Comparison of ENCODE assay signal across 15 mouse cellular contexts in genomic region chr2:50885280-50885923, GRCm38 (mm10).
"Had no signal": no experiment of that assay in that cellular context is flagged by ENCODE, and none has a peak within 500 bp of the region (broad histone marks: within the 10 kb centered on the region; RNA-seq: fewer than 3 reads in every experiment).

No protein-coding gene starts in this region.

- H3K27me3 ChIP-seq: limb, embryonic 12.5 days; liver, embryonic 13.5 days; lung, embryonic 15.5 days; midbrain, embryonic 13.5 days; neural tube, embryonic 15.5 days had no signal

- DNase-seq: kidney, adult 9 months; kidney, postnatal 36 days; liver, embryonic 13.5 days; liver, postnatal 0 days; lung, postnatal 14 days; right cerebral cortex, adult 18-20 months; right cerebral cortex, postnatal 25 days; thymus, postnatal 36 days had no signal

- H3K4me3 ChIP-seq: limb, embryonic 12.5 days; liver, embryonic 13.5 days; lung, embryonic 15.5 days; midbrain, embryonic 13.5 days; myocyte; neural tube, embryonic 15.5 days had no signal

- H3K27ac ChIP-seq: kidney, postnatal 0 days; limb, embryonic 12.5 days; liver, embryonic 13.5 days; macrophage; midbrain, embryonic 13.5 days; neural tube, embryonic 15.5 days had no signal

- H3K9me3 ChIP-seq: limb, embryonic 12.5 days; liver, embryonic 13.5 days; lung, embryonic 15.5 days; midbrain, embryonic 13.5 days; neural tube, embryonic 15.5 days had no signal

- H3K9ac ChIP-seq: limb, embryonic 12.5 days; liver, embryonic 13.5 days; liver, postnatal 0 days; lung, embryonic 15.5 days; midbrain, embryonic 13.5 days; neural tube, embryonic 15.5 days had no signal

- H3K36me3 ChIP-seq: limb, embryonic 12.5 days; liver, embryonic 13.5 days; lung, embryonic 15.5 days; midbrain, embryonic 13.5 days; neural tube, embryonic 15.5 days had no signal

- H3K4me2 ChIP-seq: limb, embryonic 12.5 days; liver, embryonic 13.5 days; lung, embryonic 15.5 days; midbrain, embryonic 13.5 days; neural tube, embryonic 15.5 days had no signal

- H3K4me1 ChIP-seq: liver, embryonic 13.5 days had no signal

- ATAC-seq: liver, postnatal 0 days; midbrain, embryonic 13.5 days had no signal
